Mouse (Mus musculus): ENCODE data around the gene Cdpf1. TPM values are rescaled to one million over a fixed set of nuclear protein-coding genes. Genes with fewer than 3 reads are reported as not detected.

Cdpf1 gene
- polyA plus RNA-seq, 1 experiment = 17.0 TPM

DNA sequence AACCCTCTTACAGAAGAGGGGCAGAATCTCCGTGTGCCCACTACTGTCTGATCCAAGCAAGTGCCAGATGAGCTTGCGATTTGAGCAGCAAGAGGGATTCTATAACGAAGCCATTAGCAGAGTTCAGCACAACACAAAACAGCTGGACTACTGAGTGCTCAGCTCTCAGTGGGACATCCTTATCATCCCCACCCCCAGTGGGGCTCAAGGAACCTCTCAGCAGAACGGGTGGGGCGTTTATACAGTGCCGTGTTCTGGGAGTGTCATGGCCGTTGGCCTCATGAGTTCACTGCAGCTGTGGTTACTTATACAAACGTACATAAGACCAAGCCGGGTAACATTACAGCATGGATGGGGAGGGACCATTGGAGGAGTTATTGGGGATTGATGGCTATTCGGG is 1.9 kb upstream of the Cdpf1 start:
- Histone ChIP-seq H3K79me3 (ENCODE audit: low read depth) (no peaks in the 10 kb centered on the region), H3K27me3 (ENCODE audit: control insufficient read depth, insufficient read depth, insufficient read length) (peaks cover 47% of the 10 kb centered on the region), H3K79me2 (ENCODE audit: control insufficient read depth, insufficient read depth) (no peaks in the 10 kb centered on the region), H3K36me3 (ENCODE audit: control insufficient read depth, insufficient read depth) (no peaks in the 10 kb centered on the region), H3ac (ENCODE audit: control insufficient read depth, insufficient read length, low read depth) (no peak overlapping the region), H3K4me3 (ENCODE audit: insufficient read depth, poor library complexity, severe bottlenecking) (no peak overlapping the region)
- no peak for TF ChIP-seq MYOD1 (IDR thresholded peaks at IDR 0.05; ENCODE audit: control insufficient read depth, insufficient read length, low read depth)
- no peak for TF ChIP-seq USF1 (IDR thresholded peaks at IDR 0.05; ENCODE audit: low read depth)
- no peak for TF ChIP-seq FOSL1 (IDR thresholded peaks at IDR 0.05; ENCODE audit: insufficient read depth, low read length, poor library complexity, severe bottlenecking)
- no peak for TF ChIP-seq MAX (IDR thresholded peaks at IDR 0.05)
- TF ChIP-seq CEBPB (IDR thresholded peaks at IDR 0.05; ENCODE audit: low read depth) = no peak
- no peak for TF ChIP-seq MYOG (IDR thresholded peaks at IDR 0.05; ENCODE audit: control insufficient read depth, extremely low read depth, insufficient read length)
- TF ChIP-seq CTCF (IDR thresholded peaks at IDR 0.05; ENCODE audit: control insufficient read depth, insufficient read depth, insufficient read length) = no peak

- Histone ChIP-seq H3ac (ENCODE audit: control insufficient read depth, insufficient read length, low read depth) (peak overlapping the region; percentile 82), H3K27me3 (ENCODE audit: control insufficient read depth, insufficient read depth, insufficient read length) (peaks cover 22% of the 10 kb centered on the region), H3K79me3 (ENCODE audit: low read depth) (no peaks in the 10 kb centered on the region), H3K36me3 (ENCODE audit: control insufficient read depth, insufficient read depth) (no peaks in the 10 kb centered on the region), H3K4me3 (ENCODE audit: insufficient read depth, poor library complexity, severe bottlenecking) (peak overlapping the region; percentile 62), H3K79me2 (ENCODE audit: control insufficient read depth, insufficient read depth) (no peaks in the 10 kb centered on the region)
- TF ChIP-seq MAX (IDR thresholded peaks at IDR 0.05) (no peak), CTCF (IDR thresholded peaks at IDR 0.05; ENCODE audit: control insufficient read depth, insufficient read depth, insufficient read length) (no peak), USF1 (IDR thresholded peaks at IDR 0.05; ENCODE audit: low read depth) (no peak), MYOD1 (IDR thresholded peaks at IDR 0.05; ENCODE audit: control insufficient read depth, insufficient read length, low read depth) (peak; percentile 22), MYOG (IDR thresholded peaks at IDR 0.05; ENCODE audit: control insufficient read depth, extremely low read depth, insufficient read length) (no peak)
These were observed 533 bp downstream of the Cdpf1 start for GRCm38 (mm10) chr15:85810806-85811521.

DNA sequence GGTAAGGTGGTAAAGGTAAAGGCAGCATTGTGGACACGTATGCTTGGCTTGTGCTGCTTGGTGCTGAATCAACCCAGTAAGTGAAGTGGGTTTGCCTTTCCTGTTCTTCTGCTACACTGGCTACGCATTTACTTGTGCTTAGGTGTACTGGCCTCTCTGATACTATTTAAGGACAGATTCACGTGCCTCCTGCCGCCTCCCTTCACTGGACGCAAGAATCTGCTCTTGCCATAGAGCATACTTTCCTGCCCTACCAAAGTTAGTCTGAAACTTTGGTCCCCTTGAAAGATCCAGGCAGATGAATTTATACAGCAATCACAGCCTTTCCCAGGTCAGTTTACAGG is 1.1 kb downstream of the Cdpf1 start:
- no peaks in the 10 kb centered on the region for H3K79me3 ChIP-seq (ENCODE audit: low read depth)
- TF ChIP-seq MAX (IDR thresholded peaks at IDR 0.05) = no peak
- TF ChIP-seq FOSL1 (IDR thresholded peaks at IDR 0.05; ENCODE audit: insufficient read depth, low read length, poor library complexity, severe bottlenecking) = no peak
- no peak for TF ChIP-seq CTCF (IDR thresholded peaks at IDR 0.05; ENCODE audit: control insufficient read depth, insufficient read depth, insufficient read length)
- TF ChIP-seq MYOG (IDR thresholded peaks at IDR 0.05; ENCODE audit: control insufficient read depth, extremely low read depth, insufficient read length) = no peak
- no peak for TF ChIP-seq CEBPB (IDR thresholded peaks at IDR 0.05; ENCODE audit: low read depth)
- TF ChIP-seq USF1 (IDR thresholded peaks at IDR 0.05; ENCODE audit: low read depth) = no peak
- TF ChIP-seq MYOD1 (IDR thresholded peaks at IDR 0.05; ENCODE audit: control insufficient read depth, insufficient read length, low read depth) = no peak
- peaks cover 17% of the 10 kb centered on the region for H3K27me3 ChIP-seq (ENCODE audit: control insufficient read depth, insufficient read depth, insufficient read length)
- no peaks in the 10 kb centered on the region for H3K79me2 ChIP-seq (ENCODE audit: control insufficient read depth, insufficient read depth)
- no peak overlapping the region for H3ac ChIP-seq (ENCODE audit: control insufficient read depth, insufficient read length, low read depth)
- no peak overlapping the region for H3K4me3 ChIP-seq (ENCODE audit: insufficient read depth, poor library complexity, severe bottlenecking)
- no peaks in the 10 kb centered on the region for H3K36me3 ChIP-seq (ENCODE audit: control insufficient read depth, insufficient read depth)

GRCm38 (mm10) chr15:85809091-85809490 is 2.4 kb downstream of the Cdpf1 start:
- Histone ChIP-seq H3K79me2 (ENCODE audit: control insufficient read depth, insufficient read depth) (no peaks in the 10 kb centered on the region), H3K4me3 (ENCODE audit: insufficient read depth, poor library complexity, severe bottlenecking) (no peak overlapping the region), H3K27me3 (ENCODE audit: control insufficient read depth, insufficient read depth, insufficient read length) (peaks cover 18% of the 10 kb centered on the region), H3ac (ENCODE audit: control insufficient read depth, insufficient read length, low read depth) (no peak overlapping the region), H3K79me3 (ENCODE audit: low read depth) (no peaks in the 10 kb centered on the region), H3K36me3 (ENCODE audit: control insufficient read depth, insufficient read depth) (no peaks in the 10 kb centered on the region)
- TF ChIP-seq CEBPB (IDR thresholded peaks at IDR 0.05; ENCODE audit: low read depth) = no peak
- TF ChIP-seq FOSL1 (IDR thresholded peaks at IDR 0.05; ENCODE audit: insufficient read depth, low read length, poor library complexity, severe bottlenecking) = no peak
- TF ChIP-seq MAX (IDR thresholded peaks at IDR 0.05) = no peak
- TF ChIP-seq MYOD1 (IDR thresholded peaks at IDR 0.05; ENCODE audit: control insufficient read depth, insufficient read length, low read depth) = no peak
- TF ChIP-seq MYOG (IDR thresholded peaks at IDR 0.05; ENCODE audit: control insufficient read depth, extremely low read depth, insufficient read length) = no peak
- no peak for TF ChIP-seq CTCF (IDR thresholded peaks at IDR 0.05; ENCODE audit: control insufficient read depth, insufficient read depth, insufficient read length)
- TF ChIP-seq USF1 (IDR thresholded peaks at IDR 0.05; ENCODE audit: low read depth) = no peak

DNA sequence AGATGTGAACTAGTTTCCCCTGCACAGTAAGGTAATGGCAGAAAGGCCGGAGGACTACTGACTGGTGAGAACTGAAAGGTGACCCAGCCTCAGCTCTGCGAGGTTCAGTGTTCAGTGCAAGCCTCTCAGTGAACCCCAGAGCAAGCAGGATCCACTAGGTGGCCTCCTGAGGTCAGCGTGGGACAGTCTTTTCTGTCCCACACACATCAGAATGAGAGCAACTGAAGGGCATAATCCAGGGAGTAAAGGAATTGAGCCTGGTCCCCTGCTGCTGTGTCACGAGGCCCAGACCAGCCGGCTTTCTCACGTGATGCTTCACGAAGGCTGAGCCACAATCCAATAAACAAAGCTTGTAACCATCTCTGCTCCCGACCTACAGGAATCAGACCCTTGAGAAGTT is 3.1 kb downstream of the Cdpf1 start:
- no peak overlapping the region for H3K4me3 ChIP-seq (ENCODE audit: insufficient read depth, poor library complexity, severe bottlenecking)
- H3K79me3 ChIP-seq (ENCODE audit: low read depth) = no peaks in the 10 kb centered on the region
- no peak for TF ChIP-seq FOSL1 (IDR thresholded peaks at IDR 0.05; ENCODE audit: insufficient read depth, low read length, poor library complexity, severe bottlenecking)
- TF ChIP-seq MAX (IDR thresholded peaks at IDR 0.05) = no peak
- TF ChIP-seq CTCF (IDR thresholded peaks at IDR 0.05; ENCODE audit: control insufficient read depth, insufficient read depth, insufficient read length) = no peak
- TF ChIP-seq MYOG (IDR thresholded peaks at IDR 0.05; ENCODE audit: control insufficient read depth, extremely low read depth, insufficient read length) = no peak
- TF ChIP-seq MYOD1 (IDR thresholded peaks at IDR 0.05; ENCODE audit: control insufficient read depth, insufficient read length, low read depth) = no peak
- no peak for TF ChIP-seq USF1 (IDR thresholded peaks at IDR 0.05; ENCODE audit: low read depth)
- TF ChIP-seq CEBPB (IDR thresholded peaks at IDR 0.05; ENCODE audit: low read depth) = no peak
- H3K79me2 ChIP-seq (ENCODE audit: control insufficient read depth, insufficient read depth) = no peaks in the 10 kb centered on the region
- no peak overlapping the region for H3ac ChIP-seq (ENCODE audit: control insufficient read depth, insufficient read length, low read depth)
- H3K36me3 ChIP-seq (ENCODE audit: control insufficient read depth, insufficient read depth) = no peaks in the 10 kb centered on the region
- peaks cover 20% of the 10 kb centered on the region for H3K27me3 ChIP-seq (ENCODE audit: control insufficient read depth, insufficient read depth, insufficient read length)

Measured in C2C12 (cell line).